Mouse (Mus musculus) megakaryocyte, embryonic 14.5 days (primary cell): Measurements from ENCODE around the gene Pwwp2b.

Experiments used
- FLI1 ChIP-seq: IDR thresholded peaks from 2 replicates; pipeline ENCODE4 v1.6.1; 2012; ENCODE audit warnings: low read length, inconsistent platforms, mixed read lengths
- GATA1 ChIP-seq: IDR thresholded peaks from 3 replicates; pipeline ENCODE4 v1.6.1; 2012; ENCODE audit warnings: mixed read lengths, low read length, inconsistent platforms, borderline replicate concordance

DNA sequence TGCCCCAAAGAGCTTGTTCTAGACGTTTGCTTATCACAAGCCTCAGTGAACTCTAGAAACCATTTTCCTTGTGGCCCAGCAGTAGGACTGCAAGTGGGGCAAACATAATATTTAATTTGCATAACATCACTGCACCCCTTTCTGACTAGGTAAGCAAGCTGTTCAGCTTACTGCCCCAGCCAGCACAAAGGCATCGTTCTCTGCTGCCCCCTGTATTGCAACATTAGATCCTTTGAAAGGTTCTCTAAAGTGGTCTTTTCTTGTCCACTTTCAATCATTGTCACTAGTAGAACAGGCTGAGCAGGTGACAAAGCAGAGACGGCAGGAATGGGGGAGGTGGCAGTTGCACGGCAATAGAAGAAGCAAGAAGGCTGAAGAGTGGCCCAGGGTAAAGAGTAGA is 45.1 kb downstream of the Pwwp2b start:
- TF ChIP-seq GATA1 (no peak), FLI1 (no peak)
